Mouse (Mus musculus) heart, embryonic 11.5 days (tissue): ENCODE data around the gene Sgcd. TPM values are rescaled to one million over a fixed set of nuclear protein-coding genes. Genes with fewer than 3 reads are reported as not detected.

Experiments
- ATAC-seq: fragments of 200-750 bp; cut with Nextera tagmentation; replicated peaks from 2 replicates; pipeline ENCODE4 v1.8.0; 2017; ENCODE audit warnings: moderate library complexity; ENCODE audit not compliant: insufficient number of reproducible peaks, low FRiP score, low TSS enrichment
- H3K27ac ChIP-seq: fragments of 300-500 bp; sonication (generic); 2 replicates; pipeline ENCODE4 v1.5.1; 2014; ENCODE audit warnings: mild to moderate bottlenecking, low read depth, low read length
- H3K27me3 ChIP-seq: fragments of 300-500 bp; sonication (generic); 2 replicates; pipeline ENCODE4 v1.6.1; 2014; ENCODE audit warnings: mild to moderate bottlenecking, low read length, mixed read lengths; ENCODE audit not compliant: control insufficient read depth, insufficient read depth
- H3K36me3 ChIP-seq: fragments of 300-500 bp; sonication (generic); 2 replicates; pipeline ENCODE4 v1.6.1; 2014; ENCODE audit warnings: mild to moderate bottlenecking, low read length, moderate library complexity, mixed read lengths; ENCODE audit not compliant: control insufficient read depth, insufficient read depth
- H3K4me1 ChIP-seq: fragments of 300-500 bp; sonication (generic); 2 replicates; pipeline ENCODE4 v1.6.1; 2014; ENCODE audit warnings: low read length; ENCODE audit not compliant: control insufficient read depth, insufficient read depth
- H3K4me2 ChIP-seq: fragments of 300-500 bp; sonication (generic); 2 replicates; pipeline ENCODE4 v1.6.1; 2014; ENCODE audit warnings: mild to moderate bottlenecking, moderate library complexity
- H3K4me3 ChIP-seq: fragments of 300-500 bp; sonication (generic); 2 replicates; pipeline ENCODE4 v1.5.1; 2014; ENCODE audit warnings: low read depth, low read length
- H3K9ac ChIP-seq: fragments of 300-500 bp; sonication (generic); 2 replicates; pipeline ENCODE4 v1.6.1; 2014; ENCODE audit warnings: mild to moderate bottlenecking, low read depth, low read length, moderate library complexity
- H3K9me3 ChIP-seq: fragments of 300-500 bp; sonication (generic); replicated peaks from 2 replicates; pipeline ENCODE4 v1.6.1; 2016; ENCODE audit warnings: low read length; ENCODE audit not compliant: control insufficient read depth
- WGBS: fragments of 180-500 bp; shearing (Covaris S2); extraction: QIAGEN DNeasy Blood & Tissue Kit; methylation state at CpG from one replicate; pipeline ENCODE4 v1.1.7; 2014; ENCODE audit not compliant: insufficient replicate concordance; 5-methylcytosine and 5-hydroxymethylcytosine counted together
- polyA plus RNA-seq: library from polyadenylated mRNA; unstranded; fragments of >200 nt; fragmentation: Nextera tagmentation; extraction: Ambion mirVana; gene quantifications from 2 replicates; pipeline ENCODE4 v1.2.1, GENCODE M21; 2014

The Sgcd gene
- polyA plus RNA-seq, 1 experiment from 2014 or later: 5.3 TPM

GRCm38 (mm10) chr11:47117896-47118295 is 870.9 kb downstream of the Sgcd start:
- no peak overlapping the region for H3K4me2 ChIP-seq
- H3K36me3 ChIP-seq: no peaks in the 10 kb centered on the region
- H3K27me3 ChIP-seq: no peaks in the 10 kb centered on the region
- H3K9ac ChIP-seq: no peak overlapping the region
- 0 out of 2 replicates have a peak, but pooled peaks cover 3% of the 10 kb centered on the region for H3K4me1 ChIP-seq
- H3K27ac ChIP-seq: no peak overlapping the region
- H3K9me3 ChIP-seq: no peaks in the 10 kb centered on the region
- H3K4me3 ChIP-seq: no peak overlapping the region
- WGBS: 44% methylated on average over 2 of the region's 2 CpGs
- no peak for ATAC-seq

DNA sequence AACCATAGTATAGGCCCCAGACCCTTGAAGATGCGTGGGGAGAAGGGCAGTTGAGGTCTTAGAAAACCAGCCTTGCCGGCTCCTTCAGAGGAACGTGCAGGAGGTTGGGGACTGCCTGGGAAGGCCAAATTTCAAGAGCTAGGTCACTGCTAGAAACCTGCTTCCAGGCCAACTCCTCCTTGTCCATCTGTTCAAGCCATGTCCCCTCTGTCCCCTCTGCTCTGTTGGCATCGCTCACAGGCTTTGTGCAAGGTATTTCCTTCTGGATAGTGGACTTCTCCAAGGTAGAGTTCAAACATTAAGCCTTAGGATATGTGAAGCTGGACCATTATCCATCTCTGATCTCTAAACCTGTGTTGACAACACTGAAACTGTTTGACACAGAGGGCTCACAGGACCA is 874.4 kb downstream of the Sgcd start:
- Histone ChIP-seq H3K4me1 (0 out of 2 replicates have a peak, but pooled peaks cover 3% of the 10 kb centered on the region), H3K4me2 (no peak overlapping the region), H3K9ac (no peak overlapping the region), H3K27ac (no peak overlapping the region), H3K27me3 (no peaks in the 10 kb centered on the region), H3K36me3 (no peaks in the 10 kb centered on the region), H3K4me3 (no peak overlapping the region), H3K9me3 (no peaks in the 10 kb centered on the region)
- WGBS: 81% methylated on average over 4 of the region's 4 CpGs
- no peak for ATAC-seq

DNA sequence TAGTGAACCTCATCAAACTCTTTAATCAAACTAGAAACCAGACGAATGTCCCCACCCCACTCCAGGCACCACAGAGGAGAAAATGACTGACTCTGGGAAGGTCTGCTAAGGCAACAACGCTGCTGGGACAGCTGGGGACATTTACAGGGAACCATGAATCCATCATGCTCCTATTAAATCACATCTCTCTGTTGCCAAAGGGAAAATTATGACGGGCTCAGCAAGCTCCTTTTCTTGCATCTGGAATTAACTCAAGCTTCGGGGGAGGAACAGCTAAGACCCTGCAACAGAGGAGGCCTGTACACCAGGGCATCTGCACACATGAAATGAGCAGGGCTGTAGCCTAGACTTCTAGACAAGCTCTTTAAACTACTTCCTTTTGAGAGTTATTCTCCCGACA is 875.7 kb downstream of the Sgcd start:
- H3K27ac ChIP-seq: no peak overlapping the region
- no peaks in the 10 kb centered on the region for H3K36me3 ChIP-seq
- H3K27me3 ChIP-seq: no peaks in the 10 kb centered on the region
- 0 out of 2 replicates have a peak, but pooled peaks cover 3% of the 10 kb centered on the region for H3K4me1 ChIP-seq
- H3K9me3 ChIP-seq: no peaks in the 10 kb centered on the region
- no peak overlapping the region for H3K4me3 ChIP-seq
- no peak overlapping the region for H3K9ac ChIP-seq
- 72% methylated on average over 5 of the region's 5 CpGs for WGBS
- ATAC-seq: no peak
- H3K4me2 ChIP-seq: no peak overlapping the region

GRCm38 (mm10) chr11:47110314-47110713 is 878.5 kb downstream of the Sgcd start:
- ATAC-seq: no peak
- H3K9me3 ChIP-seq: no peaks in the 10 kb centered on the region

DNA sequence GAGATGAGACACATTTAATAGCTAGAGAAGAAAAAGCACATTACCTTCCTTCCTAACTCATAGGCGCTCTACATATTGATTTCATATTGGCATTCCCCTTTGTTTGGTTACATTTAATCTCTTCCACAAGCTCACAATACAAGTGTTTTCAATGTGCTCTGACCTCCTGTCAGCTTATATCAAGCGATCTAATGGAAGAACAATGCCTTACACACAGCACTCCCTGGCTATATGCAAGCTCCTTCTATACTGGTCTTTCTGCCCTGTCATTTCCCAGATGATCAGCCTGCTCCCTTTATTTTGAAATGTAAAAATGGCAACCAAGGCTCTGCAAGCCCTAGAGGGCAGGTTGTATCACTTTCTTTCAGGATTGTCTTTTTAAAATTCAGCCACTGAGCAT is 881.1 kb downstream of the Sgcd start:
- WGBS: 82% methylated on average over 2 of the region's 2 CpGs
- H3K36me3 ChIP-seq: no peaks in the 10 kb centered on the region
- H3K9me3 ChIP-seq: no peaks in the 10 kb centered on the region
- no peak overlapping the region for H3K27ac ChIP-seq
- H3K27me3 ChIP-seq: no peaks in the 10 kb centered on the region
- H3K4me3 ChIP-seq: no peak overlapping the region
- no peaks in the 10 kb centered on the region for H3K4me1 ChIP-seq
- H3K4me2 ChIP-seq: no peak overlapping the region
- no peak overlapping the region for H3K9ac ChIP-seq
- no peak for ATAC-seq

More at GRCm38 (mm10) chr11:47110314-47110713, 878.5 kb downstream of the Sgcd start:
- no peaks in the 10 kb centered on the region for H3K36me3 ChIP-seq
- H3K4me2 ChIP-seq: no peak overlapping the region
- H3K27me3 ChIP-seq: no peaks in the 10 kb centered on the region
- no peak overlapping the region for H3K4me3 ChIP-seq
- H3K9ac ChIP-seq: no peak overlapping the region
- no peaks in the 10 kb centered on the region for H3K4me1 ChIP-seq
- no peak overlapping the region for H3K27ac ChIP-seq

DNA sequence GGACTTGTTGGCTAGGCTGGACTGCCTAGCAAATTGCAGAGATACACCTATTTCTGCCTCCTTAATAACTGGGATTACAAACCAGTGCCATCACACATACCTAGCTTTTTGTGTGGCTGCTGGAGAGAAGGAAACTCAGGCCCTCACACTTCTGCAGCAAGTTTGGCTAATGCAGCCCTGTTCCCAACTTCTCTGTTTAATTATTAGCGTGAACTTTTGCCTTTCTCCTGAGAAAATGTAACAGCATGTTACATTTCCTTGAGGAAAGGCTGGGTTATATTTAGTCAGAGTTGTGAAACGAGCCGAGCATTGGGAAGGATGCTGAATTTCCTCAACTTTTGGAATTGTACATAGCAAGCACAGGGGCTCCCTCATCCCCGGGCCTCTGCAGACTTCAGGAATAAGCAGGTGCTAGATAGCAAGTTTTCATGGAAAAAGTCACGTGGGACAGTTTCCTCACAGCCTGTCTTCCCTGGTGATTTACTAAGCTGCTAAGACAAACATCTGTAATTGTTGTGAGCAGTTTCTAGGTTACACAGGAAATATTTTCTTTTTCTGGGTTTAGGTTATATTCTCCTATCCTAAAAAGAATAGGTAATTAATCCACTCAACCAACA is 895.4 kb downstream of the Sgcd start:
- Histone ChIP-seq H3K4me1 (no peaks in the 10 kb centered on the region), H3K27me3 (no peaks in the 10 kb centered on the region), H3K27ac (no peak overlapping the region), H3K9ac (no peak overlapping the region), H3K36me3 (no peaks in the 10 kb centered on the region), H3K4me2 (no peak overlapping the region), H3K4me3 (no peak overlapping the region), H3K9me3 (no peaks in the 10 kb centered on the region)
- ATAC-seq: no peak
- 70% methylated on average over 5 of the region's 5 CpGs for WGBS

- Histone ChIP-seq H3K4me1 (no peaks in the 10 kb centered on the region), H3K9me3 (no peaks in the 10 kb centered on the region), H3K27ac (no peak overlapping the region), H3K4me3 (no peak overlapping the region), H3K27me3 (no peaks in the 10 kb centered on the region), H3K4me2 (no peak overlapping the region), H3K9ac (no peak overlapping the region), H3K36me3 (no peaks in the 10 kb centered on the region)
- 84% methylated on average over 1 of the region's 1 CpGs for WGBS
- no peak for ATAC-seq
Observed at GRCm38 (mm10) chr11:47082517-47082916, 906.3 kb downstream of the Sgcd start.

- H3K36me3 ChIP-seq: no peaks in the 10 kb centered on the region
- ATAC-seq: no peak
- H3K4me3 ChIP-seq: no peak overlapping the region
- no peaks in the 10 kb centered on the region for H3K4me1 ChIP-seq
- H3K9ac ChIP-seq: no peak overlapping the region
- no peak overlapping the region for H3K4me2 ChIP-seq
- no peak overlapping the region for H3K27ac ChIP-seq
- no peaks in the 10 kb centered on the region for H3K27me3 ChIP-seq
- no peaks in the 10 kb centered on the region for H3K9me3 ChIP-seq
- WGBS: 68% methylated on average over 1 of the region's 1 CpGs
Observed at GRCm38 (mm10) chr11:47073538-47073937, 915.2 kb downstream of the Sgcd start.

DNA sequence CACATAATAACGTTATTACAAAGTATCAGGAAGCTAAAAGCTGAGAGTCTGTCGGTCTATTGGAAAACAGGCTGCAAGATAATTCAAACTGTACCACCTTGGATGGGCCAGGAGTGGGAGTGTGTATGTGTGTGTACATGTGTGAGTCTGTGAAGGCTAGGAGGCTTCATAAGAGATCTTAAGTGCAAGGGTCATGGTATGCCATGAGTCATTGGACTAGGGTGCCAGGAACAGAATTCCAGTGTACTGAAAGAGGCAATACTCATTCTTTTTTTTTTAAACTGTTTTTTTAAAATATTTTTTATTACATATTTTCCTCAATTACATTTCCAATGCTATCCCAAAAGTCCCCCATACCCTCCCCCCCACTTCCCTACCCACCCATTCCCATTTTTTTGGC is 917.6 kb downstream of the Sgcd start:
- WGBS: 85% methylated on average over 2 of the region's 2 CpGs

More for the DNA sequence above, 917.6 kb downstream of the Sgcd start:
- H3K9ac ChIP-seq: no peak overlapping the region
- no peak for ATAC-seq
- H3K9me3 ChIP-seq: no peaks in the 10 kb centered on the region
- no peak overlapping the region for H3K4me2 ChIP-seq
- H3K4me3 ChIP-seq: no peak overlapping the region
- H3K27ac ChIP-seq: no peak overlapping the region
- no peaks in the 10 kb centered on the region for H3K27me3 ChIP-seq
- no peaks in the 10 kb centered on the region for H3K4me1 ChIP-seq
- H3K36me3 ChIP-seq: no peaks in the 10 kb centered on the region
